Mouse (Mus musculus) embryonic facial prominence, embryonic 12.5 days (tissue): ENCODE data around the gene Vmn1r120. TPM values are rescaled to one million over a fixed set of nuclear protein-coding genes. Genes with fewer than 3 reads are reported as not detected.
"Not testable (repeated sequence)": the region's sequence is repeated elsewhere in the genome, so short reads cannot be mapped to it uniquely, and the experiment has no call there.

Experiments
- ATAC-seq: fragments of 200-750 bp; cut with Nextera tagmentation; 2 replicates; pipeline ENCODE4 v1.8.0; 2017; ENCODE audit not compliant: insufficient number of reproducible peaks, insufficient read depth, low FRiP score, low TSS enrichment
- H3K27ac ChIP-seq: fragments of 300-500 bp; sonication (generic); 2 replicates; pipeline ENCODE4 v1.5.1; 2016; ENCODE audit warnings: mild to moderate bottlenecking
- H3K27me3 ChIP-seq: fragments of 300-500 bp; sonication (generic); 2 replicates; pipeline ENCODE4 v1.6.1; 2016; ENCODE audit warnings: mild to moderate bottlenecking, moderate library complexity
- H3K36me3 ChIP-seq: fragments of 300-500 bp; sonication (generic); 2 replicates; pipeline ENCODE4 v1.6.1; 2016; ENCODE audit warnings: mild to moderate bottlenecking
- H3K4me1 ChIP-seq: fragments of 300-500 bp; sonication (generic); 2 replicates; pipeline ENCODE4 v1.6.1; 2016
- H3K4me2 ChIP-seq: fragments of 300-500 bp; sonication (generic); replicated peaks from 2 replicates; pipeline ENCODE4 v1.6.1; 2016; ENCODE audit warnings: mild to moderate bottlenecking, moderate library complexity
- H3K4me3 ChIP-seq: fragments of 300-500 bp; sonication (generic); 2 replicates; pipeline ENCODE4 v1.5.1; 2016; ENCODE audit warnings: mild to moderate bottlenecking
- H3K9ac ChIP-seq: fragments of 300-500 bp; sonication (generic); 2 replicates; pipeline ENCODE4 v1.6.1; 2016; ENCODE audit warnings: mild to moderate bottlenecking, moderate library complexity
- H3K9me3 ChIP-seq: fragments of 300-500 bp; sonication (generic); 2 replicates; pipeline ENCODE4 v1.6.1; 2016; ENCODE audit warnings: mild to moderate bottlenecking, moderate library complexity
- WGBS: fragments of 180-500 bp; shearing (Covaris S2); methylation state at CpG from one replicate; pipeline ENCODE4 v1.1.7; 2016; 5-methylcytosine and 5-hydroxymethylcytosine counted together
- polyA plus RNA-seq: library from polyadenylated mRNA; unstranded; fragments of >200 nt; fragmentation: Nextera tagmentation; extraction: Ambion mirVana; gene quantifications from 2 replicates; pipeline ENCODE4 v1.2.1, GENCODE M21; 2016

Vmn1r120 gene
- not detected in 2 replicates for polyA plus RNA-seq

- not testable (repeated sequence) for H3K27me3 ChIP-seq, H3K4me2 ChIP-seq, H3K9ac ChIP-seq, H3K27ac ChIP-seq, ATAC-seq, H3K36me3 ChIP-seq, H3K4me1 ChIP-seq, H3K4me3 ChIP-seq, H3K9me3 ChIP-seq
- 93% methylated on average over 1 of the region's 1 CpGs for WGBS
These were observed at the start of gene Vmn1r120 for GRCm38 (mm10) chr7:21053684-21054083. TSS of gene Vmn1r120 (minus strand) at chr7:21053784.

DNA sequence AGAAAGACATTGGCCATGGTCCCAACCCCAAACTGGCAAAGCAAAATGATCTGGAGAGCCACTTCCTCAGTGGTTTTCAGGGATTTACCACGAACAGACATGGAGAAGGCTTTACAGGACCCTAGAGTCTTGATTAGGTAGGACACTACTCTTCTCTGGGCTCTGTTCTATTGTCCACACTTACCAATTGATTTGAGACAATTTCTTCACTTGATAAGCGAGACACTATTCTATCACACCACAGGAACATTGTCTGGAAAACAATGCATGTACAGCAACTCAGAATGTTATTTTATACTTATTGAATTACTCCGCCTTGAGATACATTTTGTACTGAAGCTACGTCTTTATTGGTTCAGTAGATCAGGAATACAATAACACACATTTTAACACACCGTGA lies 44.8 kb upstream of the Vmn1r120 start, which contains the start of gene Vmn1r121:
Vmn1r121 (minus strand) TSS at position 101 of the 400 bp plus-strand sequence.
- not testable (repeated sequence) for H3K9ac ChIP-seq, ATAC-seq, H3K27ac ChIP-seq, H3K4me2 ChIP-seq, H3K4me3 ChIP-seq, H3K27me3 ChIP-seq, H3K4me1 ChIP-seq, H3K36me3 ChIP-seq, H3K9me3 ChIP-seq
- 78% methylated on average over 5 of the region's 5 CpGs for WGBS

DNA sequence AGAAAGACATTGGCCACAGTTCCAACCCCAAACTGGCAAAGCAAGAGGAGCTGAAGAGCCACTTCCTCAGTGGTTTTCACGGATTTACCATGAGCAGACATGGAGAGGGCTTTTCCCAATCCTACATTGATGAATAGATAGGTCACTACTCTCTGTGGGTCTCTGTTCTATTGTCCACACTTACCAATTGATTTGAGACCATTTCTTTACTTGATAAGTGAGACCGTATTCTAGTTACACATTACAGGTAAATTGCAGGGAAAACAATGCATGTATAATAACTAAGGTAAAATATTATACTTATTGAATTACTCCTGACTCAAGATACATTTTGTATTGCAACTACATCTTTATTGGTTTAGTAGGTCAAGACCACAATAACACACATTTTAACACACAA lies 41.2 kb downstream of the Vmn1r120 start, which contains the start of gene Vmn1r119:
Vmn1r119 (minus strand) TSS at position 101 of the 400 bp plus-strand sequence.
- WGBS = no CpG with 5 or more reads among the region's 2 CpGs
- ATAC-seq, H3K9ac ChIP-seq, H3K27me3 ChIP-seq, H3K9me3 ChIP-seq, H3K4me2 ChIP-seq, H3K36me3 ChIP-seq, H3K4me1 ChIP-seq, H3K4me3 ChIP-seq, H3K27ac ChIP-seq: not testable (repeated sequence)

Other genes with a start within 250 kb of the Vmn1r120 start
- gene Vmn1r114, start 241.6 kb downstream of the Vmn1r120 start, polyA plus RNA-seq = not detected in 2 replicates
- gene Vmn1r115, start 208.8 kb downstream of the Vmn1r120 start, polyA plus RNA-seq = not detected in 2 replicates
- not detected in 2 replicates for gene Vmn1r116, start 181.5 kb downstream of the Vmn1r120 start, polyA plus RNA-seq
- gene Vmn1r117, start 169.7 kb downstream of the Vmn1r120 start, polyA plus RNA-seq = not detected in 2 replicates
- gene Vmn1r118, start 141.4 kb downstream of the Vmn1r120 start, polyA plus RNA-seq = not detected in 2 replicates
- not detected in 2 replicates for gene Vmn1r119, start 41.3 kb downstream of the Vmn1r120 start, polyA plus RNA-seq
- gene Vmn1r121, start 44.7 kb upstream of the Vmn1r120 start, polyA plus RNA-seq = not detected in 2 replicates
- not detected in 2 replicates for gene Vmn1r122, start 80.3 kb upstream of the Vmn1r120 start, polyA plus RNA-seq
- gene Vmn1r123, start 108.4 kb upstream of the Vmn1r120 start, polyA plus RNA-seq = not detected in 2 replicates
- not detected in 2 replicates for gene Gm5157, start 136.6 kb upstream of the Vmn1r120 start, polyA plus RNA-seq
- gene Vmn1r124, start 206.8 kb upstream of the Vmn1r120 start, polyA plus RNA-seq = not detected in 2 replicates
- gene Vmn1r125, start 218.4 kb upstream of the Vmn1r120 start, polyA plus RNA-seq = not detected in 2 replicates
- not detected in 2 replicates for gene Vmn1r126, start 247.7 kb upstream of the Vmn1r120 start, polyA plus RNA-seq